Mouse (Mus musculus) intestine, embryonic 15.5 days (tissue): ENCODE data around the gene Smad6. TPM values are rescaled to one million over a fixed set of nuclear protein-coding genes. Genes with fewer than 3 reads are reported as not detected.
A peak's percentile ranks its signal among the peaks of the same experiment; 100 is the strongest.

Experiments used
- ATAC-seq: fragments of 200-750 bp; cut with Nextera tagmentation; 2 replicates; pipeline ENCODE4 v1.8.0; 2017; ENCODE audit warnings: moderate TSS enrichment, moderate library complexity
- H3K27ac ChIP-seq: fragments of 300-500 bp; sonication (generic); 2 replicates; pipeline ENCODE4 v1.5.1; 2015; ENCODE audit warnings: mild to moderate bottlenecking, inconsistent platforms
- H3K27me3 ChIP-seq: fragments of 300-500 bp; sonication (generic); replicated peaks from 2 replicates; pipeline ENCODE4 v1.6.1; 2015; ENCODE audit warnings: inconsistent platforms
- H3K36me3 ChIP-seq: fragments of 300-500 bp; sonication (generic); 2 replicates; pipeline ENCODE4 v1.6.1; 2015; ENCODE audit warnings: inconsistent platforms
- H3K4me1 ChIP-seq: fragments of 300-500 bp; sonication (generic); replicated peaks from 2 replicates; pipeline ENCODE4 v1.6.1; 2015; ENCODE audit warnings: inconsistent platforms
- H3K4me2 ChIP-seq: fragments of 300-500 bp; sonication (generic); replicated peaks from 2 replicates; pipeline ENCODE4 v1.6.1; 2015; ENCODE audit warnings: mild to moderate bottlenecking, inconsistent platforms
- H3K4me3 ChIP-seq: fragments of 300-500 bp; sonication (generic); replicated peaks from 2 replicates; pipeline ENCODE4 v1.5.1; 2015; ENCODE audit warnings: inconsistent platforms
- H3K9ac ChIP-seq: fragments of 300-500 bp; sonication (generic); 2 replicates; pipeline ENCODE4 v1.6.1; 2015; ENCODE audit warnings: inconsistent platforms
- H3K9me3 ChIP-seq: fragments of 300-500 bp; sonication (generic); 2 replicates; pipeline ENCODE4 v1.6.1; 2016; ENCODE audit warnings: inconsistent platforms
- WGBS: fragments of 180-500 bp; shearing (Covaris S2); methylation state at CpG from one replicate; pipeline ENCODE4 v1.1.7; 2015; 5-methylcytosine and 5-hydroxymethylcytosine counted together
- polyA plus RNA-seq: library from polyadenylated mRNA; unstranded; fragments of >200 nt; fragmentation: Nextera tagmentation; extraction: Ambion mirVana; gene quantifications from 2 replicates; pipeline ENCODE4 v1.2.1, GENCODE M21; 2015

Gene Smad6
- polyA plus RNA-seq, 1 experiment from 2014 or later = 11.9 TPM

DNA sequence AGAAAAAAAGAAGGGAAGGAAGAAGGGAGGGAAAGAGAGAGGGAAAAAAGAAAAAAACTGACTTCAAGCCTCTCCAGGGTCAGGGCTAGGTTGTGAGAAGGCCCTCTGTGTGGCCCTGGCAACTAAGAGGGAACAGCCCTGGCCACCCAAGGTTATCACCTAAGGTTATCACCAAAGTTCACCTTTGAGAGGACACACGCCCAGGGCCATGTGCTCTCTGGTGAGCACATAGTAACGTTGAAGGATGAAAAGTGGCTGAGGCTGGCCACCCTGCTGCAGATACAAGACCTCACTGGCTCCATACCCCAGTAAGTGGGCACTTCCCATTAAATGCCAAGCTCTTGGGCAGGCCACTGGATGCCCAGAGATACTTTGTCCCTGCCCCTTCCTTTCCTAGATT is 42.6 kb downstream of the Smad6 start:
- 65% methylated on average over 2 of the region's 2 CpGs for WGBS
- Histone ChIP-seq H3K4me1 (peaks cover 77% of the 10 kb centered on the region), H3K4me3 (no peak overlapping the region), H3K27me3 (no peaks in the 10 kb centered on the region), H3K27ac (no peak overlapping the region), H3K4me2 (no peak overlapping the region), H3K9me3 (no peaks in the 10 kb centered on the region), H3K9ac (no peak overlapping the region), H3K36me3 (no peaks in the 10 kb centered on the region)
- no peak for ATAC-seq

DNA sequence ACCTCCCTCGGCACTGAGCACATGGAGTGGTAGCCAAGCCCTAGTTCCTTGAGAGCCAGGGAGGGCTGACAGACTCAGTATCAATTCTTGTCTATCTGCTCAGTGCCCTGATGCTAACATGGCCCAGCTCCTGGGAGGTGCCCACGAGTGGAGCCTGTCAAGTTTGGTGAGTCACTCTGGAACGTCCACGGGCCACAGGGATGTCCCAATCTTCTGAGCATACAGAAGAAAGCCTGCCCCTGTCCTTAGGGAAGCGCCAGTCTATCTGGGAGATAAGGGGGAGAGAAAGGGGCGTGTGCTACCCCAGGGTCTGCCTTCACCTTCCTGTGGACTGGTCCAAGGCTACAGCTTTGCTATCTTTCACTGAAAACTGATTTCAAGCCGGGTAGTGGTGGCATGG is 43.2 kb downstream of the Smad6 start:
- WGBS = 55% methylated on average over 7 of the region's 7 CpGs

DNA sequence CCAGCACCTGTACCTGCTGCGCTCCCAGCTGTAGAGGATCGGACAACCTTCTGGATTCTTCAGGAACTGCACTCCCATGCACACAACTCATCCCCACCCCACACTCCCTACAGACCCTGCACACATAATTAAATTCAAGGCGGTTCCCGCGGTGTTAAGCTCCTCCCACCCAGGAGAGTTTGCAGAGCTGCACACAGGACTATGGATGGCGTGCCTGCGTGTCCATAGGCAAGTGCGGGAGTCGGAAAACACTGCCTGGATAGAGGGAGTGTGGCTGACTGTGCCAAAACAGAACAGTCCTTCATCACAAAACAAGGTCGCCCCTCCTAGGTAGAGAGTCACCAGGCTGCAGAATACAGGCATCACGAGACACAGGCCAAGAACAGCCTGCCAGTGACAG is 45.9 kb downstream of the Smad6 start:
- no peak overlapping the region for H3K9ac ChIP-seq
- ATAC-seq = 0 out of 2 replicates have a peak, but pooled peaks have one; percentile 21
- no peak overlapping the region for H3K4me2 ChIP-seq
- 48% methylated on average over 11 of the region's 11 CpGs for WGBS
- H3K4me1 ChIP-seq = peaks cover 73% of the 10 kb centered on the region
- H3K4me3 ChIP-seq = no peak overlapping the region
- no peaks in the 10 kb centered on the region for H3K36me3 ChIP-seq
- no peaks in the 10 kb centered on the region for H3K9me3 ChIP-seq
- H3K27ac ChIP-seq = no peak overlapping the region
- H3K27me3 ChIP-seq = no peaks in the 10 kb centered on the region

More for the DNA sequence above, 43.2 kb downstream of the Smad6 start:
- Histone ChIP-seq H3K36me3 (no peaks in the 10 kb centered on the region), H3K4me2 (no peak overlapping the region), H3K9ac (no peak overlapping the region), H3K9me3 (no peaks in the 10 kb centered on the region), H3K4me3 (no peak overlapping the region), H3K27me3 (no peaks in the 10 kb centered on the region), H3K27ac (no peak overlapping the region), H3K4me1 (peaks cover 74% of the 10 kb centered on the region)
- no peak for ATAC-seq

DNA sequence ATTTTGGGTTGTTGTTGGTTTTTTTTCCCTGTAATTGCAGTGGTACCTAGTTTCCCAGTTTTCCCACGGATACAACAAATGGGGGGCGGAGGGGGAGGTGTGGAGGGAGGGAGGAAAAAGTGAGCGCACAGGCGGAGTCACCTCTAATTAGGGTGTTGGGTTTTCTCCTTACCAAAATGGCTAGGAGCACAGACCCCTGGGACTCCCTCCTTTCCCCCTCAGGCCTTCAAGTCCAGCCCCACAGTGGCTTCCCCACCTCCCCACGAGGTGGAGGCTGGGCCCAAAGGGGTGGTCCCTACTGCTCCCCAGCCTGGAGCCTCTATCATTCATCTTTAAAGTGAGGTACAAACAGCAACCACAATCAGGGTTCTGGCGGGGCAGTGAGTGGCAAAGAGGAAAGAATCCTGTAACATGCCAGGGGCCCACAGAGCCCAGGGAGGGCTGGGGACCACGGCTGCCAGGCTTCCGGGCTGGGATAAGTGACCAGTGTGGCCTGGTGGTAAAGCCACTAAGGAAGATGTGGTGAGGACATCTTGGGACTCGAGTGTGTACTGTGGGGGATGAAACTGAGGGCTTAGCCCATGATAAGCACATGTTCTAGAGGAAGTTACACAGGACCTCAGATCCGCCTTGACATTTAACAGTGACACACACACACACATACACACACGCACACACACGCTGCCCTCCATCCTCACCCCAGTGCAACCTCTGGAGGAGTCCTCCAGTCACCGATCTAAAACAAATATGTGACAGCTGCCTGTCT is 47.4 kb downstream of the Smad6 start:
- H3K4me1 ChIP-seq = peaks cover 73% of the 10 kb centered on the region
- H3K4me2 ChIP-seq = no peak overlapping the region
- ATAC-seq = no peak
- no peaks in the 10 kb centered on the region for H3K27me3 ChIP-seq
- H3K27ac ChIP-seq = peak overlapping the region; percentile 34; the same call in 1 of the 2 replicates
- no peak overlapping the region; the same call in 1 of the 2 replicates for H3K9ac ChIP-seq
- no peaks in the 10 kb centered on the region for H3K36me3 ChIP-seq
- WGBS = 47% methylated on average over 13 of the region's 13 CpGs
- no peak overlapping the region for H3K4me3 ChIP-seq
- no peaks in the 10 kb centered on the region for H3K9me3 ChIP-seq

DNA sequence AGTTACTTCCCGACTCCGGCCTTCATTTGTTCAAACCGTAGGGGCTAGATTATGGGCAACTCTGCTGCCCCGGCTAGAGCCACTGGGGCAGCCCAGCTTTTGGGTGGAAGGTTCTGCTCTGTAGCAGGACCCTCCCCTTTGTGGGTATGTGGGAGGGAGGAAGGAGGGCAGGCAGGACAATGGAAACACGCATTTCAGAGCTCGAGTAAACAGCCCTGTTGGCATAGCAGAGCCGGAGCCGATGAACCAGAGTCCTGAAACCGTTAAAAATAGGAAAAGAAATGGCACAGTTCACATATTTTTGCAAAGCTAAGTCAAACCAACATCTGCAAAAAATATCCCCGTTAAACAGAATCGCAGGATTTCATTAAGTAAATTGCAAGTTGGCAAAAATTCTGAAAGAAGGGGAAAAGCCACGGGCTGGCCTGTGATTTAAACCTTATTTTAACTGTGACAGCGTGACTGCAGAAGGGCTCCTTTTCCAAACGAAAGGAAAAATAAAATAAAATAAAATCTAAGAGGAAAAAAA is 48.1 kb downstream of the Smad6 start:
- Histone ChIP-seq H3K4me1 (peaks cover 74% of the 10 kb centered on the region), H3K4me3 (no peak overlapping the region), H3K27me3 (no peaks in the 10 kb centered on the region), H3K9ac (no peak overlapping the region), H3K36me3 (no peaks in the 10 kb centered on the region), H3K27ac (peak overlapping the region; percentile 34; the same call in 1 of the 2 replicates), H3K4me2 (no peak overlapping the region), H3K9me3 (no peaks in the 10 kb centered on the region)
- ATAC-seq = no peak
- 54% methylated on average over 14 of the region's 14 CpGs for WGBS

DNA sequence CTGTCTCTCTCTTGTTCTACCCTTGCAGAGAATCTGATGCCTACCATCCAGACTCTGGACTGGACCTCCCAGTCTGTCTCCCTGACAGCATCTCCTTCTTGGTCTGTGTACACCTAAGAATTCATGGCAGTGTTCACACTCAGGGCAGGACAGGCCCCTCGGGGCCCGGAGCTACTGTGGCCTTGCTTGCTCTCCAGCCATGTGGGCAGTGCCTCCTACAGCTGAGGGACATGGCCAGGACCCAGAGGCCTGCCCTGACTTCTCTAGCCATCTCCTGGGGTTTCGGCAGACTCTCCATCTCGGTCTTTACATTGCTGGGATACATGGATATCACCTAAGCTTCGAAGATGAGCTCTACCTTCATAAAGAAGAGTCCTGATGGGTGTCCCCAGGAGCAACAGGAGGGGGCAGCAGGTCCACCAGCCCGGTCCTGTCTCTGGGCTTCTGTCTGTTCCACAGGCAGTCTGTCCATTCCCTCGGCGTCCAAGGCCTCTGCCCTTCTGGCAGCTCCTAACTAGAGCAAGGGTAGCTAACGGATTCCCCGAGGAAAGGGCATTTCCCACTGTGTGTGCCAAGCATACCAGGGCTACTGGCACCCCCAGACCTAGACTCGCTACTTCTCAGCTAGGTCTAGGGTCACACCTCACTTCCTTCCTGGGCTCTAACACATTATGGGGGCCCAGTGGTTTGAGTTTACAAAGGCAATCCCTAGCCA is 49.1 kb downstream of the Smad6 start:
- Histone ChIP-seq H3K9ac (no peak overlapping the region), H3K4me3 (no peak overlapping the region), H3K9me3 (no peaks in the 10 kb centered on the region), H3K4me1 (peaks cover 76% of the 10 kb centered on the region), H3K27me3 (no peaks in the 10 kb centered on the region), H3K36me3 (no peaks in the 10 kb centered on the region), H3K27ac (no peak overlapping the region), H3K4me2 (no peak overlapping the region)
- ATAC-seq = no peak
- 91% methylated on average over 11 of the region's 11 CpGs for WGBS

DNA sequence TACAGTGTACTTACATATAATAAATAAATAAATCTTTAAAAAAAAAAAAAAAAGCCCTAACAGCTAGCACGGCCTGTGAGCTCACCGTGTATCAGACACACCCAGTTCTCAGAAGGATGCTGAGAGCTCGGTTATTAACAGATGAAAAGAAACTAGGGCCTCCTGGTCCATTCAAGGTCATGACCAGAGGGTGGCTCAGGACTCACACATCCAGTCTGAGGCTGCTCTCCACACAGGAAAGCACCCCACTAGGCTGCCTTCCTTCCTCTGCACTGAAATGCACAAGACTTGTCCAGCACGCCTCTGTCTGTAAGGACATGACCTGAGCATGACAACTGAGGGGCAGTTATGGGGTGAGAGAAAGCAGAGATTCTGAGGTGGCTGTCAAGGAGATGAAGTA is 50.3 kb downstream of the Smad6 start:
- 44% methylated on average over 4 of the region's 4 CpGs for WGBS

DNA sequence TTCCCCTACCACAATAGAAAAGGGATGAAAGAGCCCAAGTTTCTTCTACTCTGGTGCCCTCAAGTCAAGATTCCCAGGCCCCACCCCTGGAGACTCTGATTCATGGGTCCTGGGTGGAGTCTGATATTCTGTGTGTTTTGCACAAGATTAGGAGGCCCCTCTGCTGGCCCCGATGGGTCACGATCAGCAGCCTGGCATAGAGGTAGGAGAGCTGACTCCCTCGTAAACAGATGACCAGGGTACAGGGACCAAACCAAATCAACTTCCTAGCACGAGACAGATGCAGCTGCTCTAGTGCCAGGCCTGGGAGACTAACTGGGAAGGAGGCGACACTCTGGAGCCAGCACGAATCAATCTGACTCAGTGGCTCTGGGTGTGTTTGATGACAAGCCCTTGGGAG is 51.0 kb downstream of the Smad6 start:
- no peaks in the 10 kb centered on the region for H3K27me3 ChIP-seq
- no peak overlapping the region for H3K4me3 ChIP-seq
- no peak overlapping the region for H3K4me2 ChIP-seq
- ATAC-seq = peak; percentile 34; the same call in 1 of the 2 replicates
- no peaks in the 10 kb centered on the region for H3K36me3 ChIP-seq
- peak overlapping the region; percentile 72; the same call in 1 of the 2 replicates for H3K27ac ChIP-seq
- WGBS = 70% methylated on average over 6 of the region's 6 CpGs
- H3K4me1 ChIP-seq = peaks cover 78% of the 10 kb centered on the region
- H3K9ac ChIP-seq = no peak overlapping the region
- H3K9me3 ChIP-seq = no peaks in the 10 kb centered on the region

More for the DNA sequence above, 50.3 kb downstream of the Smad6 start:
- Histone ChIP-seq H3K9me3 (no peaks in the 10 kb centered on the region), H3K4me3 (no peak overlapping the region), H3K27me3 (no peaks in the 10 kb centered on the region), H3K4me1 (peaks cover 80% of the 10 kb centered on the region), H3K4me2 (no peak overlapping the region), H3K27ac (0 out of 2 replicates have a peak overlapping the region, but pooled peaks have one; percentile 7), H3K36me3 (no peaks in the 10 kb centered on the region), H3K9ac (no peak overlapping the region)
- no peak for ATAC-seq

DNA sequence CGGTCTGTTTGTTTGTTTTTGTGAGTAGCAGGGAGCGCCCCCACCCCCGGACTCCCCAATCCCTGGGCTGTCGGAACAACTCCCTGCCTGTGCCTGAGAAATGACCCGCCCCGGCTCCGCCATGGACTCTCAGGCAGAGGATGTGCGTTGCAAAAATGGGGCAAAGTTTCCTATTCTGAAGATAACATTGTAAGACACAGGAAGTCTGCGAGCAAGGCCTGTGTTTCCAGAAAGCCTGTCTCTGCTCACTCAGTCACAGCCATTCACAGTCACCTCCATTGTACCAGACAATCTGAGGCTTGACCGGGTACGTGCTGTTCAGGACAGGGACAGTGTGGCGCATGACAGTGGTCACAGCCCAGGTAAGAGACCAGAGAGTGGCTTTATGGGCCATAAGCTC is 51.5 kb downstream of the Smad6 start:
- H3K4me2 ChIP-seq = no peak overlapping the region
- ATAC-seq = peak; percentile 16; the same call in 1 of the 2 replicates

DNA sequence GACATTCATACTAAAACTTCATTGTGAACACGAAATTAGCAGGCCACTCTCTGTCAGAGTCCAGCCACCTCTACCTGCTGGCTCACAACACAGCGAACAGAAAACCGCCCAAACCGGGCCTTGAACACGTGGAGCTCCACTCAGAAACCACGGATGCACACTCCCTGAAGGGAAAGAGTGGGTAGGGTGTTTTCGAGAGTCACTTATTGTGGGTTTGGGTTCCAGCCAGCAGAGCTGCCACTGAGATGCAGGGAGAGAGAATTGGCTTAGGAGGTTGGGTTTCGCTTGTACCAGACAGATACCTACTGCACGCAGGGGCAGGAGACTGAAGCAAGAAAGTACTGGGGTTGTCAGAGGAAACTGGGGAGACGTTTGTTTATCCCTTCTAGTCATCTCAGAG is 52.4 kb downstream of the Smad6 start:
- Histone ChIP-seq H3K9ac (no peak overlapping the region), H3K27me3 (no peaks in the 10 kb centered on the region), H3K4me1 (peaks cover 81% of the 10 kb centered on the region), H3K36me3 (no peaks in the 10 kb centered on the region), H3K9me3 (no peaks in the 10 kb centered on the region), H3K4me2 (no peak overlapping the region), H3K4me3 (no peak overlapping the region), H3K27ac (peak overlapping the region; percentile 90; the same call in 1 of the 2 replicates)
- no peak for ATAC-seq
- WGBS = 74% methylated on average over 10 of the region's 10 CpGs

More for the DNA sequence above, 51.5 kb downstream of the Smad6 start:
- Histone ChIP-seq H3K9ac (no peak overlapping the region), H3K4me3 (no peak overlapping the region), H3K27ac (peak overlapping the region; percentile 72), H3K9me3 (no peaks in the 10 kb centered on the region), H3K27me3 (no peaks in the 10 kb centered on the region), H3K4me1 (peaks cover 81% of the 10 kb centered on the region), H3K36me3 (no peaks in the 10 kb centered on the region)
- WGBS = 45% methylated on average over 12 of the region's 12 CpGs

DNA sequence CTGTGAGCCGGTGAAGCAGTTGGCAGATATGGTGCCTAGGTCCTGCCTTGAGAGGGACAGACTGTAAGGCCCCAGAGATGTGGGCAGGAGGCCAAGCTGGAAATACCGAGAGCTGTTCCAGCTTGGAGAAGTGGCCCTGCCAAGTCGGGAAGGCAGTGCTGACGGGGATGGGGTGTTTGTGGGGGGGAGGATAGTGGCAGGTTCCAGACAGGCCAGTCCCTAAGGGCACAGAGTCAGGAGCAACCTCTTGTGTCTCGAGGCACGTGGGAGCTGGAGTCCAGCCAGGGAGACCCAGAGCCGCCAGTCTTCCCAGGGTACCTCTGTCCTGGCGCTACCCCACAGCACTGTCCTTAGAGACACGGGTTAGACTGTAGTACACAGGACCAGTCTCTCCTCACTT is 53.3 kb downstream of the Smad6 start:
- Histone ChIP-seq H3K9me3 (no peaks in the 10 kb centered on the region), H3K27ac (peak overlapping the region; percentile 90), H3K36me3 (no peaks in the 10 kb centered on the region), H3K4me3 (no peak overlapping the region), H3K9ac (no peak overlapping the region), H3K4me2 (no peak overlapping the region), H3K27me3 (no peaks in the 10 kb centered on the region), H3K4me1 (peaks cover 84% of the 10 kb centered on the region)
- WGBS = 44% methylated on average over 9 of the region's 9 CpGs
- peak; percentile 27 for ATAC-seq

DNA sequence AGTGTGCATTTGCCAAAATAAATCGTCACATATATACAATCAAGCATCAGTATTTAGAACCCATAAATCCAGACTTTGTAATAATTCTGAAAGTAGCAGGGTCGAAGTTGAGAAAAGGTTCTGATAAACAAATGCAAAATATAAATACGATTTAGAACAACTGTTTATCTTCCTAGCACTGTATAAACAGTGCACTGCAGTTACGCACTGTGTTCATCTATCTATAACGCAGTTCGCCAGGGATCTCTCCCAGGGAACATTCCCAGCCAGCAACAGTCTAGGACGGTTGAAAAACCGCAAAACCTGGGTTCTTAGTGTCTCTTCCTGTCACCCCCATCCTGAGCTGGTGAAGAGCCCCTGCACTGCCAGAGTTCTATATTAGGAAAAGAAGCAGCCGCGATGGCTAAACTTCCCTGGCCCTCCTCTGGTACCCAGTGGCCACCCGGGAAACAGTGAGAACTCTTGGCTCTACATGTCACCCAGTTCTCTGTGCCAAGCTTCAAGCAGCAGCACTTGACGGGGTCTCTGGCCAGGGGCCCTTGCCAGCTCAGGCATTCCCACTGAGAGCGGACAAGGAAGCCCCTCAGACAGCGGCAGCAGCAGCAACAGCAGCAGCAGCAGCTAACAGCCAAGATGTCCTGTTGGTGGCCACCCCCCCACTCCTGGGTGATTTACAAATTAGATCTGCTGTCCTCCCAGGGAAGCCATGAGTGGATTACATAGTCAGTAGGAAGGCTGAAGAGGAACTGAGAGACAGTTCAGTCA is 54.3 kb downstream of the Smad6 start:
- ATAC-seq = 0 out of 2 replicates have a peak, but pooled peaks have one; percentile 21
- Histone ChIP-seq H3K36me3 (no peaks in the 10 kb centered on the region), H3K9me3 (no peaks in the 10 kb centered on the region), H3K27ac (peak overlapping the region; percentile 90), H3K9ac (no peak overlapping the region), H3K4me1 (peaks cover 91% of the 10 kb centered on the region), H3K27me3 (no peaks in the 10 kb centered on the region), H3K4me3 (no peak overlapping the region), H3K4me2 (no peak overlapping the region)
- WGBS = 35% methylated on average over 14 of the region's 14 CpGs
